Mouse (Mus musculus): Measurements from ENCODE around the gene Fbxl17. TPM values are rescaled to one million over a fixed set of nuclear protein-coding genes. Genes with fewer than 3 reads are reported as not detected.

Gene Fbxl17
- total and polyA plus RNA-seq, 3 experiments, result 5.0 to 9.7 TPM; not detected in 1

DNA sequence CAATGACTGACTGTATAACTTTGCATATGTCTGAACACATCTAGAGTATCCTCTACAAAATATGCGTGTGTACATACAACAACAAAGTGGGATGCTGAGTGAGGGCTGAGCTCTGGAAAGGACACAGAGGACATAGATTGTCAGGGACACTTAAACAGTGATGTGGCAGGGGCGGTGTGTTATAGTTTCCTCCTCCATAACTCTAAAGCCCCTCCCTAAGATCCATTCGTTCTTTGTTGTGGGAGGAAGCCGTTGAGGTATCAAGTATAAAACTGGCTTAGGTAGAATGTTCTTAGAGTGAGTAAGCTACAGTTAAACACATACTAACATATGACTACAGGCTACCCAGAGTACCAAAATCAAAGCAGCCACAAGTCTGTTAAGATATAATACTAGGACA is 94.3 kb downstream of the Fbxl17 start:
- H3K27me3 ChIP-seq (ENCODE audit: control insufficient read depth in 1 of 2, insufficient read depth in 2 of 2, low read length in 2 of 2), result no peaks in the 10 kb centered on the region
- no peak overlapping the region for H3K27ac ChIP-seq (ENCODE audit: control insufficient read depth, low read depth, low read length)
- H3K9ac ChIP-seq (ENCODE audit: control insufficient read depth, low read depth, low read length, poor library complexity, severe bottlenecking), result no peak overlapping the region
- no peaks in the 10 kb centered on the region for H3K79me2 ChIP-seq (ENCODE audit: control insufficient read depth, insufficient read depth, low read length, poor library complexity)
- peaks cover 0 to 6% of the 10 kb centered on the region in 2 experiments; a peak in 2 of 4 replicates for H3K36me3 ChIP-seq (ENCODE audit: control insufficient read depth in 1 of 2, insufficient read depth in 2 of 2, low read length in 2 of 2)
- DNase-seq (ENCODE audit: low read depth, low spot score), result no peak
- no peaks in the 10 kb centered on the region for H3K4me1 ChIP-seq (ENCODE audit: control insufficient read depth in 1 of 2, insufficient read depth in 2 of 2, low read length in 2 of 2)
- no peaks in the 10 kb centered on the region for H3K9me3 ChIP-seq (replicated peaks; ENCODE audit: insufficient read depth, low read length)
- TF ChIP-seq HCFC1 (IDR thresholded peaks at IDR 0.05; ENCODE audit: low read depth, low read length) (no peak), ZC3H11A (IDR thresholded peaks at IDR 0.05; ENCODE audit: low read depth, low read length) (no peak), TCF12 (IDR thresholded peaks at IDR 0.05; ENCODE audit: low read depth, low read length) (no peak), CTCF (IDR thresholded peaks at IDR 0.05 in 2 of 3, conservative IDR thresholded peaks at IDR 0.05 in 1 of 3; ENCODE audit: control insufficient read depth in 1 of 3, insufficient read depth in 1 of 3, low read depth in 2 of 3, low read length in 3 of 3, poor library complexity in 1 of 3, severe bottlenecking in 1 of 3) (no peak), RCOR1 (IDR thresholded peaks at IDR 0.05; ENCODE audit: low read depth, low read length) (no peak), E2F4 (IDR thresholded peaks at IDR 0.05; ENCODE audit: borderline replicate concordance, low read depth, low read length) (no peak), USF2 (IDR thresholded peaks at IDR 0.05; ENCODE audit: borderline replicate concordance in 1 of 2, insufficient read depth in 1 of 2, low read depth in 1 of 2, low read length in 2 of 2) (no peak), MXI1 (IDR thresholded peaks at IDR 0.05; ENCODE audit: low read depth, low read length) (no peak), GABPA (IDR thresholded peaks at IDR 0.05; ENCODE audit: low read depth, low read length) (no peak), MAFK (IDR thresholded peaks at IDR 0.05; ENCODE audit: borderline replicate concordance, low read depth, low read length) (no peak)
- H3K4me3 ChIP-seq (ENCODE audit: control insufficient read depth in 1 of 2, insufficient read depth in 1 of 2, low read depth in 2 of 2, low read length in 2 of 2), result no peak overlapping the region

DNA sequence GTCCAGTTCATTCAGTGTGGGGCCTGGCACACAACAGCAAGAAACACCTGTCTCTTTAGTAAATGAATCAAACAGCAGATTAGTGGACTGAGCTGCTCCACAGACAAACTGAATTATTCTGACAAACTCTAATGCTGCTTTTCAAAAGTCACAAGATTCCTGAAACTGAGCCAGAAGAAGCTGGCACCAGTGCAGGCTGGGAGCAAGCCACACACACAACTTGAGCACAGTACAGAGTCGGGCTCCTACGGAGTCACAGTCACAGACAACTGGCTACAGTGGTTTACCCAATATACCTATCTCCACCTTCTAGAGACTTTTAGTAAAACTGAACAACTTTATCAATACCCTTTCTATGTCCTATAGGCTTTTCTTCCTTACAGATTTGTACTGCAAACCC is 94.8 kb downstream of the Fbxl17 start:
- Histone ChIP-seq H3K79me2 (ENCODE audit: control insufficient read depth, insufficient read depth, low read length, poor library complexity) (no peaks in the 10 kb centered on the region), H3K27ac (ENCODE audit: control insufficient read depth, low read depth, low read length) (no peak overlapping the region), H3K9ac (ENCODE audit: control insufficient read depth, low read depth, low read length, poor library complexity, severe bottlenecking) (no peak overlapping the region)

More for the DNA sequence above, 94.8 kb downstream of the Fbxl17 start:
- H3K4me1 ChIP-seq (ENCODE audit: control insufficient read depth in 1 of 2, insufficient read depth in 2 of 2, low read length in 2 of 2), result no peaks in the 10 kb centered on the region
- no peak overlapping the region for H3K4me3 ChIP-seq (ENCODE audit: control insufficient read depth in 1 of 2, insufficient read depth in 1 of 2, low read depth in 2 of 2, low read length in 2 of 2)
- peaks cover 0 to 6% of the 10 kb centered on the region in 2 experiments; a peak in 2 of 4 replicates for H3K36me3 ChIP-seq (ENCODE audit: control insufficient read depth in 1 of 2, insufficient read depth in 2 of 2, low read length in 2 of 2)
- H3K27me3 ChIP-seq (ENCODE audit: control insufficient read depth in 1 of 2, insufficient read depth in 2 of 2, low read length in 2 of 2), result no peaks in the 10 kb centered on the region
- H3K9me3 ChIP-seq (replicated peaks; ENCODE audit: insufficient read depth, low read length), result no peaks in the 10 kb centered on the region
- no peak for DNase-seq (ENCODE audit: low read depth, low spot score)
- TF ChIP-seq ELF1 (IDR thresholded peaks at IDR 0.05; ENCODE audit: low read depth, low read length) (no peak), JUND (IDR thresholded peaks at IDR 0.05; ENCODE audit: low read depth, low read length) (no peak), HCFC1 (IDR thresholded peaks at IDR 0.05; ENCODE audit: low read depth, low read length) (no peak), ZNF384 (IDR thresholded peaks at IDR 0.05; ENCODE audit: low read depth, low read length) (no peak), MEF2A (IDR thresholded peaks at IDR 0.05; ENCODE audit: extremely low read depth, insufficient replicate concordance, low read depth, low read length, poor library complexity, severe bottlenecking) (no peak), ZMIZ1 (IDR thresholded peaks at IDR 0.05; ENCODE audit: low read depth, low read length) (no peak), CHD1 (IDR thresholded peaks at IDR 0.05; ENCODE audit: low read depth, low read length) (no peak), GABPA (IDR thresholded peaks at IDR 0.05; ENCODE audit: low read depth, low read length) (no peak), BHLHE40 (IDR thresholded peaks at IDR 0.05; ENCODE audit: borderline replicate concordance, low read depth, low read length) (no peak), POLR2A (IDR thresholded peaks at IDR 0.05; ENCODE audit: control insufficient read depth in 1 of 2, insufficient read depth in 1 of 2, low read depth in 1 of 2, low read length in 2 of 2, poor library complexity in 1 of 2) (no peak), UBTF (IDR thresholded peaks at IDR 0.05; ENCODE audit: borderline replicate concordance, insufficient read depth, low read depth, low read length) (no peak), POLR2AphosphoS2 (IDR thresholded peaks at IDR 0.05; ENCODE audit: low read length) (no peak), NELFE (IDR thresholded peaks at IDR 0.05; ENCODE audit: low read depth, low read length) (no peak), SMC3 (IDR thresholded peaks at IDR 0.05; ENCODE audit: low read depth, low read length) (no peak), MXI1 (IDR thresholded peaks at IDR 0.05; ENCODE audit: low read depth, low read length) (no peak), ETS1 (IDR thresholded peaks at IDR 0.05; ENCODE audit: low read depth, low read length) (no peak), TCF12 (IDR thresholded peaks at IDR 0.05; ENCODE audit: low read depth, low read length) (no peak)

Data from MEL (cell line).